Mouse (Mus musculus) testis, postnatal 14 days (tissue): Measurements from ENCODE around the gene Klf16.
A peak's percentile ranks its signal among the peaks of the same experiment; 100 is the strongest.

ENCODE experiments used
- DNase-seq: peaks from one replicate; pipeline ENCODE4 v3.0.0; 2021; ENCODE audit warnings: low spot score

The Klf16 gene

DNA sequence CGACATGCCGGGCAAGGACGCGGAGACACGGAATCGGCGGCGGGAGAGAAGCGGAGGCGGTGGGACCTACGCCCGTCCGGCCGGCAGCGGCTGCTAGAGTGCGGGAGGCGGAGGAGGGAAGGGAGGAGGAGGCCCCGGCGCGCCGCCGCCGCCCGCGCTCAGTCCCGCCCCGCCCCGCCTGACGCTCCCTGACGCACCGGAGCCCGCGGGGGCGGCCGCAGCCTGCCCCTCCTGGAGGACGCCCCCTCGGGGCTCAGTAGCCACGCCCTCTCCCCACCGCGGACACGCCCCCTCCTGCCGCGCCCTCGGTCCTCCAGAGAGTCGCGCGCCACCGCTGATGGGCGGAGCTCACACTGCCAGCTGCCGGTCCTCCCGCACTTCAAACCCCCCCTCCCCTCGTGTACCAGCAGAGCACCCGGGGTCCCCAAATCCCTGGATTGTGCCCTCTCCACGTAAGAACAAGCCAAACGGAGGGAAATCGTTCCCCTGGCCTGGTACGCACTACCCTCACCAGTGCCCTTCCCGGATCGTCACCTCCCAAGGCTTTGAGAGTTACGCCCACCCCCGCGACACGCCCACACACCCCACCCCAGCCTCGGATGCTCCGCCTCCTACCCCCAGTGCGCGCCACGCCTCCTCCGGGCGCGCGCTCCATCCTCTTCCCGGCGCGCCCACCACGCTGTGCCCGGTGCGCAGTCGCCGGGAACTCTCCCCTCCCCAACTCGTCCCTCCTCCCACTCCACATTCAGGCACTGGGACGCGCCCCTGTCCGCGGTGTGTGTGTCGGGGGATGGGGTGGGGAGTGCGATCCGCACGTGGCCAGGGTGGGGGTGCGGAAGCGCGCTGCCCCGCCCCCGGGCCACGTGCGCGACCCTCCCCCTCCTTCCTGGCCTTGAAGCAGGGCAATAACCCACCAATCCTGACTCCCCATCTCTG is at the start of gene Klf16:
Gene Klf16 (minus strand): TSS at position 127 of the 936 bp plus-strand sequence.
- DNase-seq = peak; percentile 95

DNA sequence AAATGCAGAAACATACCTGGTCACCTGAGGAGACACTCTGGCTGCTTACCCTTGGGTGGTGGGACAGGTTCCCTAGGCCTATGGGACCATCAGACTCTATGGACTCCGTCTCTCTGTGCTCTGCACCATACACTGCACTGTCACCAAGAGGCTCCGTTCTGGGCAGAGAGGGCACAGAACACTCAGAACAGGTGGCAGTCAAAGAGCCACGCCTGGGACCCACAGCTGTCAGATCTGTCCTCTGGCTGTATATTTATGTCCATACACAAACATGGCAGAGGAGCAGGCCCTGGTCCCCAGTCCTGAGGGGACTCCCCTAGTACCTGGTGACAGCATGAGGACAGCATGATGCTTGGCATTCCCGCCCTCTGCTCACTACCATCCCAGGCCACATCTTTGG is 48.6 kb upstream of the Klf16 start:
- no peak for DNase-seq

DNA sequence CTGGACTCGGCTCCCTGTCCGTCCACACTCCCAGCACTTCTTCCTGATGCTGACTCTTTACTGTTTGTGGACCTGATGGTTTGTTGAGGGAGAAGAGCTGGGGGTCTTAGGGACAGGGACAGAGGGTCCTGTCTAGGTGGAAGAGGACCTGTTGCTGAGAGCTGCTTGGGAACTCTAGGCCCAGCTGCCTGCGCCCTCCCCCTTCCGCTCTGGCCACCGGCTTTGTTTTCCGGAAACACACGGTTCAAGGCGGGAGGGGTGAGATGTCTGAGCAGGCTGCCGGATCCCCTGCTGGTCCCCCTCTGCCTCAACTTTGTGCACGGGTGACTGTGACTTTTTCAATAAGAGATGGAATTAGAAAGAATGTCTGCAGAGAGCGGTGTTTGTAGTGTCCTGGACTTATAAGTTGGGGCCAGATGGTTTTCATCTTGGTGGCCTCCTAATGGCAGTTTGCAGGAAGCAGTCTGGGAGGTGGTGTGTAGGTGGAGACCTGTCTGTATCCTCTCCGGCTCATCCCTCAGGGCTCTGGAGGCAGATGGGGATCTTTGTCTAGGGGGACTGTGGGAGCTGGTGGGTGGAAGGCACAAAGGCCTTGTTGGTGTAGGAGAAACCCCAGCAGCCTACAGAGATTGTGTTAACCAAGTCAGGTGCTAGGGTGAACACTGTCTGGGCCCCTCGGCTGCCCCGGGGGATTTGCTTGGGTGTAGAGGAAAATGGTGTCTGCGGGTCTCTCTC is 46.5 kb upstream of the Klf16 start:
- DNase-seq = no peak

DNA sequence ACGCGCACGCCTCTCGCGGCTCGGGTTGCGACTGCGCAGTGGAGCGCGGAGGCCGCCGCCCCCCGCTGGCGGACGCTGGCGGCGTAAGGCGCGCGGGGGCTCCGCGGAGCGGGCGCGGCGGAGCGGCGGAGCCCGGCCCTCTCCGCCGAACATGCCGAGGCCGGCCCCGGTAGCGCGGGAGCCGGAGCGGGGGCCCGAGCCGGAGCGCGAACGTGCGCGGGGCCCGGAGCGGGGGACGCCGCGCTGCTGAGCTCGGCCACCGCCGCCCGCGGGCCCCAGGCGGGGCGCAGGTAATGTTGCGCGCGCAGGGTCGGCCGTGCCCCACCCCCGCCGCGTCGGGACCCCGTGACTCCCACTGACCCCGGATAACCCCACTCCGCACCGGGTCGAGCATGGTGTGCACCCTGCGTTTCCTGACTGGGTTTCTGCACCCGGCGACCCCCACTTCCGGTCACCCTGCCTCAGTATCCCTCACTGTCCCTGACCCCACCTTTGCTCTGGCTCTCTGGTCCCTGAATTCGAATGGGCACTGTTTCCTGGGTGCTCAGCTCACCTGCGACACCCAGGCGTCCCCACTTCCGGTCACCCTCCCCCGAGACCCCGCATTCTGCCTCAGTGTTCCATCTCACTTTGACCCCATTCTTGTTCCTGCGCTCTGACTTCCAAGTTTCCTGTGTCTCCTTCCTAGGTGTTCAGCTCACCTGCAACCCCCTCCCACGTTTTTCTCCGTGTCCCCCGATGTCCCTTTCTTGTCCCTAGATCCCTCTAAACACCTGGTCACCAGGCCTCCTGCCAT is 45.7 kb upstream of the Klf16 start, which contains the start of gene Csnk1g2:
Gene Csnk1g2 (plus strand): TSS at position 178 of the 796 bp plus-strand sequence.
- DNase-seq = peak; percentile 80

DNA sequence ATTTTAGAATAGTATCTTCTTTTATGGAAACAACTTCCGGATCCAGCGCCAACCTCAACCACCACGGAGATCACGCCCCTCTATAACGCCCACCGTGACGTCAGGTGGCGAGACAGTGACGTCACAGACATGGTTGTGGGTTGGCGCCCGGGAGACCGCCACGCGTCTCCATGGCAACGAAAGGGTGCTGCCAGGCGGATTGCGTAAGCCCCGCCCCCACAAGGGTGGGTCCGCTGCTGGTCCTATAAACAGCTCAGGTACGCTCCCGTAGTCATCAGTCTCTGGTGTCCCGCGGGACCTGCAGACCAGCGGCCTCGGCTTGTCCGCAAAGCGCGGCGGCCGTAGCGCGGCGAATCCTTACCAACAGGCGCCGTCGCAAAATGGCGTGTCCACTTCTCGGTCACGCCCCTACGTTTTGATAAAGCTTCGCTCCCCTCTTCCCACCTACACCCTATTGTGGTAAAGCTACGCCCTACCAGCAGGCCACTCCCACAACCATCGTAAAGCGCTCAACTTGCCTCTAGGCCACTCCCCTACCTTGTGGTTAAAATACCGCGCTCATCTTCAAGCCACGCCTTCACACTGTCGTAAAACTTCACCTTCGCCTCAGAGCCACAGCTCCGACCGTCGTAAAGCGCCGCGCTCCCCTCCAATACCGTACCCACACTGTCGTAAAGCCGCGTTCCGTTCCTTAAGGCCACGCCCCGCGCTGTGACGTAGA is 45.0 kb upstream of the Klf16 start:
- peak; percentile 100 for DNase-seq

DNA sequence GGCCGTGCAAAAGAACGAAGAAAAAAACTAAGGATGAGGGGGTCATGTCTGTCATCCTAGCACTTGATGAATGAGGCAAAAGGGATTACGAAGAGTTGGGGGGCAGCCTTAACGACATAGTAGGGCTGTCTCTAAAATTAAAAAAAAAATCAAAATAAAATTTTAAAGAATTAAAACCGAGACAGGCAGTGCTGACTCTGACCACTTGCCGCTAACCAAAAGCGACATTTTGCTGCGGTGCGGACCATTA is 44.5 kb upstream of the Klf16 start:
- no peak for DNase-seq

DNA sequence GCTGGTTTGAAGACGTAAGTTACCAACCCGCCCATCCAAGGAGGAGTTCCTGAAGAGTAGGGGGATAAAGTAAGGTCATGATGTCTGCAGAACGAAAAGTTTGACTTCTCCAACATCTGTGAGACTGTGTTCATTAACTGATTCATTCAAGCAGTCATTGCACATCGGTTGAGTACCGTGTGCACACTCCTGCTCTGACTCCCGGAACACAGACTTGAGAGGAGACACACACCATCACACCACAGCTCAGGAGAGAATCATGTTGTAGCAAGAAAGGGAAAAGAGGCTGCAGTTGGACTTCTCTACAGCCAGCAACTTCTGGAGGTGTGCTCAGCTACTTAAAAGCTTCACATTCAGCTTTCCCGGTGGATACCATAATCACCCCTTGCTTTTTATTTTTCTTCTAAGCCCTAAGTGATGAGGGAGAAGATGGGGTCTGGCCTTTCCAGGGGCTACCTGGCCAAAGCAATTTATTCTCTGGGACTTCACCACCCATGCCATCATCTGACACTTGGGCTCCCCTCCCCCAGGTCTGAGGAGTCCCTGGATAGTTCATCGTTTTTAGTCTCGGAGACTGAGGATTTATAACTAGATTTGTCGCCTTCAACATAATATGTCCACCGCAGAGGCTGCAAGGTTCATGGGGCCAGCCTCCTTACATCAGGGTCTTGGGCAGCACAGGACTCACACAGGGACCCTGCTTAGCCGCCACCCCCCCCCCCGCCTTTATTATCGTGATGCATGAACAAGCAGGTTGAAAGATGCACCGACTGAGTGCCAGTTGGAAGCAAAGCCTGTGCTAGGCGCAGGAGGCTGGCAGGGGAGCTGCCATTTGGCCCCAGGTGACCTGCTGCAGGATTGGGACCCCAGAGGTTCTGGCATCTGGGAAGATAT is 43.9 kb upstream of the Klf16 start:
- DNase-seq = no peak

DNA sequence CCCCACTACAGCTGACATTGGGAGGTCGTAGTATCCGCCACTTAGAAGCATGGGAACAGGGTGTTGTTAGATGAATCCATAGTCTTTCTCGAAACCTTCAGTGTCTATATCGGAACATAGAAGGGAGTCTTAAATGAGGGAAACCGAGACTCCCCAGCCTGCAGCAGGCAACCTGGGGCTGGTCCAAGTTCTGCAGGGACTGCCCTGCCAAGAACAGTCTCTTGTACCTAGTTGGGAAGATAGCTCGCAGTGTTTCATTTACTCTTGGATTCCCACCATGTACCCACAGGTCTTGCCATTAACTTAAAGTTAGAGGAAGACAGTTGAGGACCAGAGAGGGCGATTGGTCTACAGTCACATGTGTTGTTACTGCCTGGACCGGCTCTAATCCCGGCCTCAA is 43.2 kb upstream of the Klf16 start:
- DNase-seq = no peak

DNA sequence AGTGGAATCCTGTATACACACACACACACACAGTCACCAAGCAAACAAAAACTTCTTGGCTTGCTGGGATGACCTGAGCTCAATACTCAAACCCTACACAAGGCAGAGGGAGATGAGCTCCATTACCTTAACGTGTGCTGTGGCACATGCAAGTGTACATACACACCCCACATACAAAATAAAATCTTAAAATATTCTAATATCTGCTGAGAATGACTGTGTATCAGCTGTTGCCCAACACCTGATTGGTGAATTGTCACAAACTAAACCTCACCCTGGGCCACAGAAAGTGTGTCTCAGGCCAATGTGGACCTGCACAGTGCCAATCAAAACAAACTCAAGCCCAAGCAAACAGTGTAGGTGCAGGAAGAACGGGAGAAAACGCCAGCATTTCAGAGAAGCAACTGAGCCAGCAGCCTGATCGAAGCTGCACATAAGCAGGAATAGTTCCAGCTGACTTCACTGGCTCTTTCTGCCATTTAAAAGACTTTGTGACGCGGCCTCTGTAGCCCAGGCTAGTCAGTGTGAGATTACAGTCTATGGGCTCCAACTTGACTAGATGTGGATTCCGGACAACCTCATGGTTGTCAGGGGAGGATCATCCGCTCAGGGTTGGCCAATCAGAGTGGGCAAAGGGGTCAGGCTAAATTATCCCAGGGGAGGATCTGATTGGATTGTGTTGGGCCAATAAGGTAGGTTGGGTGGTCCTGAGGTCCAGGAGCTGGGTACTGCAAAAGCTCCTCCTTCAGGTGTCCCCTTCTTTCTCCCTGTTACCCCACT is 42.5 kb upstream of the Klf16 start:
- no peak for DNase-seq

DNA sequence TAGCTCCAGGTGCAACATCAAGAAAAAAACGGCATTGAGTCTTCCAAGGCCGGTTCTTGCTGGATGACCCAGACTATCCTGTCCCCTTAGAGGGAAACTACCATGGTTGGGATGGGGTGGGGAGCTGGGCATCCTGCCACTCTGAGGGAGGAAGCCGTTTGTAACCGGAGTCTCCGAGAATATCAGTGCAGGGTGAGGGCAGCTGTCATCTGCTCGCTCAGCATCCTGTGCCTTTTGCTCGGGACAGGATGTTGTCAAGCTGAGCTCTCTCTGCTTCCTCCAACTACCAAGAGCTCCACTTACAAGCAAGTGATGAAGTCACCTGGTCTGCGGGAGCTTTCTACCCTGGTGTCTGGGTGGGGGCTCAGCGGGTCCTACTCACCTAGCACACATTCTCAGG is 41.1 kb upstream of the Klf16 start:
- no peak for DNase-seq

DNA sequence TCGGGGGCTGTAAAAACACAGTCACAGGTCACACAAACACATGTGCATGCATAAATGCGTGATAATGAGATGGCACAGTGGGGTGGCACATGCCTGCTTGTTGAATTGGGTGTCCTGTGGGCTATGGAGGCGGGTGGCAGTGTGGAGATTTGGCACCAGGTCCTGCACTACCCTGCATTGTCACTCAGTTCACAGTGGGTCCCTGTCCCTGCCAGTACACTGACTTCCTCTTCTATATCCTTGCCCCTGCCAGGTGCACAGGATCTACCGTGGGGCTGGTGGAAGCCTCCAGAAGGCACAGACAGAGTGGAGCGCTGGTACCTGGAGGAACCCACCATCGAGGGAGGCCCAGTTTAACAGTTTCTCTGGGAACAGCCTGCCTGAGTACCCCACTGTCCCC is 37.2 kb upstream of the Klf16 start:
- no peak for DNase-seq

DNA sequence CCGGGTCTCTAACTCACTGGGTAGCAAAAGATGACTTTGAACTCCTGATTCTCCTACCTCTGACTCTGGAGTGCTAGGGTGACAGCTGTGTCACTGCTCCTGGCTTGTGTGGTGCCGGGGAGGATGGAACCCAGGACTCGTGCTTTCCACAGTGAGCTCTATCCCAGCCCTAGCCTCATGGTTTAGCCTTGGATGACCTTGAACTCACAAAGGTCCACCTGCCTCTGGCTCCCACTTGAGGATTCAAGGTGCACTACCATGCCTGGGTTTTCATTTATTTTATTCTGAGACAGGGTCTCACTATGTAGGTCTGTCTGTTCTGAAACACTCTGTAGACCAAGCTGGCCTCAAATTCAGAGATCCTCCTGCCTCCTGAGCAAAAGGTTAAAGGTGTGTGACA is 36.7 kb upstream of the Klf16 start:
- DNase-seq = no peak

DNA sequence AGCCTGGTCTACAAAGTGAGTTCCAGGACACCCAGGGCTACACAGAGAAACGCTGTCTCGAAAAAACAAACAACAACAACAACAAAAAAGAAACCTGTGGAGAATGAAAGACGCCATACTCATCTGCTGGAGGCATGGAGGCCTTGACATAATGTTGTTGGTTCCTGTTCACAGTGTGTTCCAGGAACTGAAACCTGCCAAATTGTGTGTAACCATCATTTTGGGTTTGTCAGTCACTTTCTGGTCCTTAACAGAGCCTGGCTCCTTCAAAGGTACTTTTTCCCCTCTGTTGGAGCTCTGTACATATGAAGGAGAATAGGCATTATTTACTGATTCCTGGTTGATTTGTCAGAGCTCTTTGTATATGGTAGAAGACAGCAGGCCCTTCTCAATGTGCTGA is 34.8 kb upstream of the Klf16 start:
- no peak for DNase-seq

DNA sequence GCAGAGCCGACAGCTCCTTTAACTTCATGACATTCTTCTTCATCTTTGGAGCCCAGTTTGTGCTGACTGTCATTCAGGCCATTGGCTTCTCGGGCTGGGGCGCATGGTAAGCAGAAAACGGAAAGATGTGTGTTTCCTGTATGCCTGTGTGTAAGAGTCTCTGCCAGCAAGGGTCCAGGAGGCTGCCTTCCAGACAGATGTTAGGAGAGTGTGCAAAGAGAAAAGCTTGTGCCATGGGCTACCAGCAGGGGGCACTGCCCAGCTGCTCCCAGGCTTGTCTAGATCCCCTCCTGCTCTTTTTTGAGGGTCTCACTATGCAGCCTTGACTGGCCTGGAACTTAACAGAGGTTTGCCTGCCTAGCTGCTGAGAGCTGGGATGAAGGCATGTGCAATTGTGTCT is 33.9 kb upstream of the Klf16 start:
- DNase-seq = no peak

DNA sequence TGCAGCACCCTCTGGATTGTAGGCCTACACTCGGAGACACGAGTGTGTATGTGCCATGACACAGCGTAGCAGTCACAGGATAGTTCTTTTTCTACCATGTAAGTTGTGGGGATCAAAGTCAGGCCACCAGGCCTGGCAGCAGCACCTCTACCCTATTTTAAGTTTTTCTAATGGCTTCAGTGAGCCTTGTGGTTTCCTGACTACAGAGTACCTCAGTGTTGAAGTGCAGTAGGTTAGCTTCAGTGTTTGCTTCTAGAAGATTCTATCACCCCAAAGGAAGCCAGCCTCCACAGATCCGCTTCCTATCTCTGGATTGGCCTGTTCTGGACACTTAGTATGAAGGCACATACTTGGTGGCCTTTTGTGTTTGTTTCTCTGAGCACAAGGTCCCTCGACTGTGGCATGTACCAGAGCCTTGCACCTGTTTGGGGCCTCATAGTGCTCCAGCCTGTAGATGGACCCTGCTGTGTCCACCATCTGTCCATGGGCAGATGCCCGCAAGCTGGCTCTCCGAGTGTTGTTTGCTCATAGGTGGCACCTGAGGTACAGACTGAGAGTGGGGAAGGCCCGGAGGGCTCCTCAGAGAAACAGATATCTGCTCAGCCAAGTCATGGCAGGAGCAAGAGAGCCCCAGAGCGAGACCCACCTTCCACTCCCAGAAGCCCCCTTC is 33.1 kb upstream of the Klf16 start:
- DNase-seq = no peak

DNA sequence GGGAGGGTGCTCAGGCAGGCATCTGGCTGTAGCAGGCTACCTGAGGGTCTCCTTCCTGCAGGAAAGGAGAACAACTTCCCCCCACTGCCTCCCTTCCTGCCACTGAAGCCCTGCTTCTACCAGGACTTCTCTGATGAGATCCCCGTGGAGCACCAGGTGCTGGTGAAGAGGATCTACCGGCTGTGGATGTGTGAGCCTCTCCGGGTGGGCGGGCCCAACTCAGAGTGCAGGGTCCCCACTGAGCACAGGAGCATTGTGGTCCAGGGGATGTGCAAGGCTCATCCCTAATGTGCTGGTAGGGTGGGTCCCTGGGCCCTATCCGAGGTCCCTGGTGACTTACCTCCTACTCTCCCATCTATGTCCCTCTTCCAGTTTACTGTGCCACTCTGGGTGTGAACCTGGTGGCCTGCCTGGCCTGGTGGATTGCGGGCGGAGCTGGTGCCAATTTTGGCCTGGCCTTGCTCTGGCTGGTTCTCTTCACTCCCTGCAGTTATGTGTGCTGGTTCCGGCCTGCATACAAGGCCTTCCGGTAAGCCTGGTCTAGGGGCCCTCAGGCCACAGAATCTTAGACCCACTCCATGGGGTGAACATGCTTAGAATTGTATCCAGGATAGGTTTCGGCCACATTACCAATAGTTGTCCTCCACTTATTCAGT is 32.3 kb upstream of the Klf16 start:
- no peak for DNase-seq

DNA sequence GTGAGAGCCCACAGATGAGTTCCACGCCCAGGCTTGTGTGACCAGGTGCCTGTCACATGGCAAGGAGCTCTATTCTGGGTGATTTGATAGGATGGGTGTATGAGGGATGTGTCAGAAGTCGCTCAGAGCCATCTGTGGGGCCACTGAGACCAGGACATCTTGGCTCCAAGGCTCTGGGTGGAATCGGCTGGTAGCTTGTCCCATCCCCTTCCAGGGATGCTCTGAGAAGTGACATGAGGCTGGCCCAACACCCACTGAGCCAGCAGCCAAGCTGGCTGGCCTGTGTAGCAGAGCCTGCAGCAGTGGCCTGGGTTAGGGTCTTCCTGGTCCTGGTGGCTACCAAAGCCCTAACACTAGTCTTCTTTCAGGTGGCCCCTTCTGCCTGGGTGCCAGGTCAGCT is 31.3 kb upstream of the Klf16 start:
- no peak for DNase-seq

DNA sequence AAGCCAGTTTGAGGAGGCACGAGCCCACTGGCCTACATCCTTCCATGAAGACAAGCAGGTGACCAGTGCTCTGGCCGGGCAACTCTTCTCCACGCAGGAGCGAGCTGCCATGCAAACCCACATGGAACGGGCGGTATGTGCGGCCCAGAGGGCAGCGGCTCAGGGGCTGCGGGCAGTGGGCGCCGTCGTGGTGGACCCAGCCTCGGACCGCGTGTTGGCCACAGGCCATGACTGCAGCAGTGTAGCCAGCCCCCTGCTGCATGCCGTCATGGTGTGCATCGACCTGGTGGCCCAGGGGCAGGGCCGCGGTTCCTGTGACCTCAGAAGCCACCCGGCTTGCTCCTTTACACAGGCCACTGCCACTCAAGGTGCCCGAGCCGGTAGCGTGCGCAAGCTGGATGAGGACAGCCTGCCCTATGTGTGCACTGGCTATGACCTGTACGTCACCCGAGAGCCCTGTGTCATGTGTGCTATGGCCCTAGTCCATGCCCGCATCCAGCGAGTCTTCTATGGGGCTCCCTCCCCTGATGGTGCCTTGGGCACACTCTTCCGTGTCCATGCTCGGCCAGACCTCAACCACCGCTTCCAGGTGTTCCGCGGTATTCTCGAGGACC is 29.7 kb upstream of the Klf16 start:
- no peak for DNase-seq

DNA sequence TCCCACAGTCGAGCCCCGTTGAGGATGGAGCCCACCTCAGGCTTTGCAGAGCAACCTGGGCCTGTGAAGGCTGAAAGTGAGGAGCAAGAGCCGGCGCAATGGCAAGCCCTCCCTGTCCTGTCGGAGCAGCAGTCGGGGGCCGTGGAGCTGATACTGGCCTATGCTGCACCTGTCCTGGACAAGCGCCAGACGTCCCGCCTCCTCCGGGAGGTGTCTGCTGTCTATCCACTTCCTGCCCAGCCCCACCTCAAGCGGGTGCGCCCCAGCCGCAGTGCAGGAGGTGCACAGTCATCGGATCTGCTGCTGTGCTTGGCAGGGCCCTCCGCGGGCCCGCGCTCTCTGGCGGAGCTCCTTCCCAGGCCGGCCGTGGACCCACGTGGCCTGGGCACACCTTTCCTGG is 29.2 kb upstream of the Klf16 start:
- no peak for DNase-seq
